Mouse (Mus musculus): ENCODE results near the gene Gpc4.

GRCm38 (mm10) chrX:52140316-52140715, 24.7 kb downstream of the Gpc4 start:
- TF ChIP-seq HCFC1 (IDR thresholded peaks at IDR 0.05; ENCODE audit: borderline replicate concordance, insufficient read depth, low read length) (no peak), CHD2 (IDR thresholded peaks at IDR 0.05; ENCODE audit: low read depth, low read length) (no peak)
